15 mouse cellular contexts compared by ENCODE assay signal in the genomic region with DNA sequence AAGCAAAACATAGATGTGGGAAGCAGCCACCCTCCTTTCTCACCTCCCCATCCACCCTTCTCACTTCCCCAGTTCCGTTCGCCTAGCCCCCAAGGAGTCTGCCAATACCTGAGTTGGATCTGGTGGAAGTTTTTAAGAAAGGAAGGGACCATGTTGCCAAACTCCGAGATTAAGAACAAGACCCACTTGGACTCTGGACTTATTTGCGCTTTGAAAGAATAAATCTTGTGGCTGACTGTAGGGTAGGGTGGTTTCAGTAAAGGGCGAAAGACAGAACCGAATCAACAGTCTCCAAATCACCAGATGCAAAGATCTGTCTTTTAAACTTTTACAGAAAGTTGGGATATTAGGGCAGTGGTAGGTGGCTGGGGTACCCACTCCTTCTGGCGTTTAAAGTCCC. TPM values are rescaled to one million over a fixed set of nuclear protein-coding genes. Genes with fewer than 3 reads are reported as not detected.
DNase-seq lines count a peak whose midpoint lies in the region; ATAC-seq and TF ChIP-seq lines count a peak whose summit lies in the region.
"Had no signal": no experiment of that assay in that cellular context is flagged by ENCODE, and none has a peak within 500 bp of the region (broad histone marks: within the 10 kb centered on the region; RNA-seq: fewer than 3 reads in every experiment).

No protein-coding gene starts in this region.

- 0 out of 2 replicates have a peak, but pooled peaks cover 8% of the 10 kb centered on the region for H3K27me3 ChIP-seq in lung, postnatal 0 days (replicated peaks; ENCODE audit: insufficient read depth, low read length)
- H3K27me3 ChIP-seq in limb, embryonic 10.5 days (ENCODE audit: low read depth, poor library complexity, severe bottlenecking): no peaks in the 10 kb centered on the region
- H3K27me3 ChIP-seq in stomach, embryonic 16.5 days (ENCODE audit: control insufficient read depth, insufficient read depth, low read length): no peaks in the 10 kb centered on the region

- H3K4me1 ChIP-seq in lung, postnatal 0 days (ENCODE audit: insufficient read depth, low read depth, low read length): no peaks in the 10 kb centered on the region
- peaks cover 56% of the 10 kb centered on the region for H3K4me1 ChIP-seq in limb, embryonic 10.5 days
- peaks cover 9% of the 10 kb centered on the region for H3K4me1 ChIP-seq in stomach, embryonic 16.5 days (ENCODE audit: control insufficient read depth, insufficient read depth, low read length)

- no peaks in the 10 kb centered on the region for H3K9me3 ChIP-seq in lung, postnatal 0 days (ENCODE audit: low read length)
- no peaks in the 10 kb centered on the region for H3K9me3 ChIP-seq in limb, embryonic 10.5 days (replicated peaks)
- H3K9me3 ChIP-seq in stomach, embryonic 16.5 days (replicated peaks; ENCODE audit: control insufficient read depth, low read length): no peaks in the 10 kb centered on the region
- H3K9me3 ChIP-seq: embryonic facial prominence, embryonic 13.5 days; heart, embryonic 10.5 days; hindbrain, embryonic 12.5 days; liver, embryonic 13.5 days; stomach, embryonic 15.5 days had no signal

- no peak for TF ChIP-seq EP300 in lung, postnatal 0 days (IDR thresholded peaks at IDR 0.05)

- WGBS in lung, postnatal 0 days: 36% methylated on average over 7 of the region's 7 CpGs
- 5% methylated on average over 7 of the region's 7 CpGs for WGBS in limb, embryonic 10.5 days
- WGBS in stomach, embryonic 16.5 days: 35% methylated on average over 7 of the region's 7 CpGs

- H3K27ac ChIP-seq in lung, postnatal 0 days (ENCODE audit: low read length): peak overlapping the region; percentile 95
- H3K27ac ChIP-seq in limb, embryonic 10.5 days: peak overlapping the region; percentile 100
- peak overlapping the region; percentile 65; the same call in 1 of the 2 replicates for H3K27ac ChIP-seq in stomach, embryonic 16.5 days (ENCODE audit: low read length)
- H3K27ac ChIP-seq: embryonic facial prominence, embryonic 13.5 days; gastrocnemius, adult 2 months; hindbrain, embryonic 12.5 days; liver, embryonic 13.5 days had no signal

- TF ChIP-seq CTCF in lung, postnatal 0 days (IDR thresholded peaks at IDR 0.05): no peak

- peak overlapping the region; percentile 82 for H3K4me2 ChIP-seq in lung, postnatal 0 days (replicated peaks; ENCODE audit: low read depth, low read length)
- H3K4me2 ChIP-seq in stomach, embryonic 16.5 days (ENCODE audit: low read depth, low read length): peak overlapping the region; percentile 9; the same call in 1 of the 2 replicates
- H3K4me2 ChIP-seq: embryonic facial prominence, embryonic 13.5 days; hindbrain, embryonic 12.5 days; liver, embryonic 13.5 days had no signal

- no peak for ATAC-seq in lung, postnatal 0 days
- ATAC-seq in stomach, embryonic 16.5 days (ENCODE audit: insufficient read depth, low FRiP score): no peak
- ATAC-seq: inflammation-experienced regulatory T-cells, adult 6 months had no signal

- no peak overlapping the region for H3K9ac ChIP-seq in lung, postnatal 0 days (replicated peaks; ENCODE audit: low read depth)
- no peak overlapping the region; the same call in 1 of the 2 replicates for H3K9ac ChIP-seq in stomach, embryonic 16.5 days (ENCODE audit: low read length)
- H3K9ac ChIP-seq: embryonic facial prominence, embryonic 13.5 days; hindbrain, embryonic 12.5 days; liver, embryonic 13.5 days; stomach, embryonic 15.5 days had no signal

- DNase-seq in kidney, adult 18-20 months: peak; percentile 16
- no peak for DNase-seq in kidney, adult 8-10 months
- DNase-seq in lung, postnatal 0 days (ENCODE audit: low spot score): peak; percentile 32
- DNase-seq in lung, adult 18-20 months: no peak
- DNase-seq in limb, embryonic 10.5 days (ENCODE audit: low spot score): no peak
- no peak for DNase-seq in thymus, postnatal 14 days
- DNase-seq: gastrocnemius, adult 2 months; liver, embryonic 13.5 days; retina, postnatal 1 day had no signal

- H3K36me3 ChIP-seq in lung, postnatal 0 days (ENCODE audit: insufficient read depth, low read length): no peaks in the 10 kb centered on the region
- H3K36me3 ChIP-seq in limb, embryonic 10.5 days: no peaks in the 10 kb centered on the region
- H3K36me3 ChIP-seq in stomach, embryonic 16.5 days (ENCODE audit: control insufficient read depth, insufficient read depth, low read length): no peaks in the 10 kb centered on the region
- H3K36me3 ChIP-seq: embryonic facial prominence, embryonic 13.5 days; heart, embryonic 10.5 days; hindbrain, embryonic 12.5 days; liver, embryonic 13.5 days; stomach, embryonic 15.5 days had no signal

- peak overlapping the region; percentile 2; the same call in 1 of the 2 replicates for H3K4me3 ChIP-seq in lung, postnatal 0 days (ENCODE audit: low read depth, low read length)
- peak overlapping the region; percentile 85; the same call in 1 of the 2 replicates for H3K4me3 ChIP-seq in limb, embryonic 10.5 days
- no peak overlapping the region for H3K4me3 ChIP-seq in stomach, embryonic 16.5 days (replicated peaks; ENCODE audit: low read length)
- H3K4me3 ChIP-seq: embryonic facial prominence, embryonic 13.5 days; gastrocnemius, adult 2 months; hindbrain, embryonic 12.5 days; liver, embryonic 13.5 days; stomach, embryonic 15.5 days had no signal

RNA-seq across cellular contexts. Expression of a gene that starts 36.0 kb away (rescaled TPM):
- polyA plus RNA-seq in lung, postnatal 0 days (2015; fragmentation: Nextera tagmentation; extraction: Ambion mirVana): 22.4 and 29.5 TPM in 2 replicates
- polyA plus RNA-seq in limb, embryonic 10.5 days (2016; fragmentation: Nextera tagmentation; extraction: Ambion mirVana): 167 and 217 TPM in 2 replicates
- polyA plus RNA-seq in stomach, embryonic 16.5 days (2015; fragmentation: Nextera tagmentation; extraction: Ambion mirVana): 57.4 and 64.1 TPM in 2 replicates
- polyA plus RNA-seq: inflammation-experienced regulatory T-cells, adult 6 months had no signal

Comparison
In these comparisons a context has a peak if more than half of its experiments do, and no peak if none do; other contexts are left out.
1. DNase-seq: peak in kidney, adult 18-20 months (single experiment) and lung, postnatal 0 days (single experiment); none in kidney, adult 8-10 months (0 of 2), lung, adult 18-20 months (0 of 2), limb, embryonic 10.5 days (single experiment) and thymus, postnatal 14 days (single experiment).
2. Peak in every context shown above with its lines, with median percentiles within 50 percentile points of each other: H3K27ac ChIP-seq.